Mouse (Mus musculus) left cerebral cortex, postnatal 14 days (tissue): ENCODE results near the gene Mettl7a3. TPM values are rescaled to one million over a fixed set of nuclear protein-coding genes. Genes with fewer than 3 reads are reported as not detected.
A peak's percentile ranks its signal among the peaks of the same experiment; 100 is the strongest.

Source experiments
- DNase-seq, 2 experiments: peaks; one replicate each; pipeline ENCODE4 v3.0.0; 2021 to 2022; ENCODE audit warnings: low spot score in 2 of 2, mixed read lengths in 1 of 2
- intact Hi-C: fragments of 180-260 bp; cut with DNase I; formaldehyde crosslinking; loops from one replicate; pipeline ENCODE4 v1.15.1; 2025
- total RNA-seq, 2 experiments: library from RNA; stranded (reverse); gene quantifications; 2 replicates each; pipeline ENCODE4 v1.2.3; 2021

The Mettl7a3 gene
- total RNA-seq, 2 experiments from 2014 or later: 0.37 TPM; not detected in 1

- peak in 1 of 2 experiments; percentile 33 for DNase-seq
Measured at GRCm38 (mm10) chr15:100377847-100378505, 43.2 kb downstream of the Mettl7a3 start.

GRCm38 (mm10) chr15:100379658-100380057 is 44.9 kb downstream of the Mettl7a3 start:
- intact Hi-C loops: loop anchor here (10.0 kb wide), 3 partner anchors 55 to 355 kb away; no protein-coding TSS in a partner anchor
- no peak for DNase-seq

More at GRCm38 (mm10) chr15:100377847-100378505, 43.2 kb downstream of the Mettl7a3 start:
- intact Hi-C loops: loop anchor here (10.0 kb wide), 3 partner anchors 53 to 353 kb away; no protein-coding TSS in a partner anchor

GRCm38 (mm10) chr15:100380104-100380503 is 45.4 kb downstream of the Mettl7a3 start:
- DNase-seq: no peak
- intact Hi-C loops: no loop called here

- intact Hi-C loops: no loop called here
Measured at GRCm38 (mm10) chr15:100385705-100386104, 51.0 kb downstream of the Mettl7a3 start.

GRCm38 (mm10) chr15:100387544-100388223 is 53.0 kb downstream of the Mettl7a3 start:
- DNase-seq: no peak
- intact Hi-C loops: no loop called here

More at GRCm38 (mm10) chr15:100385705-100386104, 51.0 kb downstream of the Mettl7a3 start:
- no peak for DNase-seq

- intact Hi-C loops: no loop called here
- no peak for DNase-seq
Measured at GRCm38 (mm10) chr15:100388224-100388835, 53.6 kb downstream of the Mettl7a3 start.

- no peak for DNase-seq
- intact Hi-C loops: no loop called here
Measured at GRCm38 (mm10) chr15:100388886-100389285, 54.2 kb downstream of the Mettl7a3 start.

Other genes with a start within 250 kb of the Mettl7a3 start
- 10 to 100 TPM; 15.7 to 19.7 TPM for gene Atf1, start 107.1 kb upstream of the Mettl7a3 start, total RNA-seq
- gene Tmprss12, start 54.1 kb upstream of the Mettl7a3 start, total RNA-seq: not detected
- 10 to 100 TPM; 16.5 to 17.7 TPM for gene Mettl7a1, start 30.8 kb upstream of the Mettl7a3 start, total RNA-seq
- gene Methig1, start 18.2 kb downstream of the Mettl7a3 start, total RNA-seq: not detected
- gene Mettl7a2, start 18.3 kb downstream of the Mettl7a3 start, total RNA-seq: under 1 TPM in 1 of 2 experiments, not detected in 1; 0.20 TPM
- gene Higd1c, start 29.6 kb downstream of the Mettl7a3 start, total RNA-seq: not detected
- gene Gm5475, start 87.2 kb downstream of the Mettl7a3 start, total RNA-seq: under 1 TPM in 1 of 2 experiments, not detected in 1; 0.13 TPM
- 10 to 100 TPM; 55.7 to 56.8 TPM for gene Slc11a2, start 90.1 kb downstream of the Mettl7a3 start, total RNA-seq
- 10 to 100 TPM; 65.8 to 70.5 TPM for gene Letmd1, start 134.1 kb downstream of the Mettl7a3 start, total RNA-seq
- 10 to 100 TPM; 39.8 to 40.7 TPM for gene Csrnp2, start 160.6 kb downstream of the Mettl7a3 start, total RNA-seq
- gene Tfcp2, start 217.1 kb downstream of the Mettl7a3 start, total RNA-seq: 10 to 100 TPM; 28.4 to 29.2 TPM